Mouse (Mus musculus): ENCODE data around the gene Aicda.
"Not testable (repeated sequence)": the region's sequence is repeated elsewhere in the genome, so short reads cannot be mapped to it uniquely, and the experiment has no call there.

The Aicda gene

GRCm38 (mm10) chr6:122545948-122546347, 7.7 kb upstream of the Aicda start:
- in situ Hi-C loops (cut with MboI; ENCODE audit: low sequenced_read_pairs): no loop called here

GRCm38 (mm10) chr6:122554102-122554501, 501 bp downstream of the Aicda start:
- in situ Hi-C loops (cut with MboI; ENCODE audit: low sequenced_read_pairs): no loop called here

- in situ Hi-C loops (cut with MboI; ENCODE audit: low sequenced_read_pairs): no loop called here
These were observed 1.7 kb downstream of the Aicda start for GRCm38 (mm10) chr6:122555266-122555665.

- in situ Hi-C loops (cut with MboI; ENCODE audit: low sequenced_read_pairs): no loop called here
These were observed 3.5 kb downstream of the Aicda start for GRCm38 (mm10) chr6:122556959-122557561.

GRCm38 (mm10) chr6:122560427-122560826, 6.8 kb downstream of the Aicda start:
- in situ Hi-C loops (cut with MboI; ENCODE audit: low sequenced_read_pairs): loop anchor here (10.0 kb wide), 1 partner anchor 66 kb away; the partner anchor contains the start of gene Rimklb

- in situ Hi-C loops (cut with MboI; ENCODE audit: low sequenced_read_pairs): loop anchor here (10.0 kb wide), 1 partner anchor 66 kb away; the partner anchor contains the start of gene Rimklb
These were observed 7.4 kb downstream of the Aicda start for GRCm38 (mm10) chr6:122561005-122561404.

- in situ Hi-C loops (cut with MboI; ENCODE audit: low sequenced_read_pairs): loop anchor here (10.0 kb wide), 1 partner anchor 68 kb away; the partner anchor contains the start of gene Rimklb
These were observed 8.9 kb downstream of the Aicda start for GRCm38 (mm10) chr6:122562463-122562862.

GRCm38 (mm10) chr6:122565070-122565784, 11.6 kb downstream of the Aicda start:
- in situ Hi-C loops (cut with MboI; ENCODE audit: low sequenced_read_pairs): loop anchor here (10.0 kb wide), 1 partner anchor 70 kb away; the partner anchor contains the start of gene Rimklb

GRCm38 (mm10) chr6:122569113-122569512, 15.5 kb downstream of the Aicda start:
- in situ Hi-C loops (cut with MboI; ENCODE audit: low sequenced_read_pairs): loop anchor here (10.0 kb wide), 1 partner anchor 74 kb away; the partner anchor contains the start of gene Rimklb

- in situ Hi-C loops (cut with MboI; ENCODE audit: low sequenced_read_pairs): loop anchor here (10.0 kb wide), 1 partner anchor 75 kb away; the partner anchor contains the start of gene Rimklb
These were observed 16.2 kb downstream of the Aicda start for GRCm38 (mm10) chr6:122569762-122570161.

GRCm38 (mm10) chr6:122570695-122571616, 17.4 kb downstream of the Aicda start:
- in situ Hi-C loops (cut with MboI; ENCODE audit: low sequenced_read_pairs): no loop called here

GRCm38 (mm10) chr6:122571617-122571959, 18.0 kb downstream of the Aicda start:
- in situ Hi-C loops (cut with MboI; ENCODE audit: low sequenced_read_pairs): no loop called here

- in situ Hi-C loops (cut with MboI; ENCODE audit: low sequenced_read_pairs): not testable (repeated sequence)
These were observed 21.4 kb downstream of the Aicda start for GRCm38 (mm10) chr6:122575037-122575436.

- in situ Hi-C loops (cut with MboI; ENCODE audit: low sequenced_read_pairs): no loop called here
These were observed 23.4 kb downstream of the Aicda start for GRCm38 (mm10) chr6:122577030-122577429.

GRCm38 (mm10) chr6:122579086-122579485, 25.5 kb downstream of the Aicda start:
- in situ Hi-C loops (cut with MboI; ENCODE audit: low sequenced_read_pairs): no loop called here

- in situ Hi-C loops (cut with MboI; ENCODE audit: low sequenced_read_pairs): no loop called here
These were observed 37.6 kb downstream of the Aicda start for GRCm38 (mm10) chr6:122591027-122591758.

GRCm38 (mm10) chr6:122592905-122593304, 39.3 kb downstream of the Aicda start:
- in situ Hi-C loops (cut with MboI; ENCODE audit: low sequenced_read_pairs): no loop called here

GRCm38 (mm10) chr6:122595637-122596036, 42.0 kb downstream of the Aicda start:
- in situ Hi-C loops (cut with MboI; ENCODE audit: low sequenced_read_pairs): no loop called here

- in situ Hi-C loops (cut with MboI; ENCODE audit: low sequenced_read_pairs): no loop called here
These were observed 43.0 kb downstream of the Aicda start for GRCm38 (mm10) chr6:122596608-122597007.

- in situ Hi-C loops (cut with MboI; ENCODE audit: low sequenced_read_pairs): no loop called here
These were observed 44.4 kb downstream of the Aicda start for GRCm38 (mm10) chr6:122598014-122598413.

Measured in CH12F3 (cell line).